Mouse (Mus musculus): ENCODE measurements around the gene Pde6c. TPM values are rescaled to one million over a fixed set of nuclear protein-coding genes. Genes with fewer than 3 reads are reported as not detected.

Gene Pde6c
- polyA plus RNA-seq, 1 experiment from 2014 or later = 0.02 TPM

GRCm38 (mm10) chr19:38125219-38125610, 7.4 kb upstream of the Pde6c start, which contains the start of gene Rbp4:
Gene Rbp4, minus strand, starts transcription at chr19:38125281.
- no peak within 1 kb of the TSS for H3K27ac ChIP-seq (replicated peaks)
- 55% methylated on average over 6 of the region's 6 CpGs for WGBS
- TF ChIP-seq CTCF (IDR thresholded peaks at IDR 0.05; ENCODE audit: low read depth) (no peak), EP300 (optimal IDR thresholded peaks at IDR 0.05) (no peak)
- ATAC-seq (ENCODE audit: low FRiP score, low TSS enrichment) (no peak), DNase-seq (ENCODE audit: low spot score) (no peak)
- no peaks in the 10 kb centered on the region for H3K36me3 ChIP-seq (ENCODE audit: control insufficient read depth, insufficient read depth, low read length)
- no peaks in the 10 kb centered on the region for H3K27me3 ChIP-seq (ENCODE audit: control insufficient read depth, insufficient read depth, low read length)
- peak within 1 kb of the TSS; percentile 86 for H3K4me2 ChIP-seq (replicated peaks; ENCODE audit: low read depth)
- H3K9ac ChIP-seq (ENCODE audit: low read length) = peak within 1 kb of the TSS; percentile 39; the same call in 1 of the 2 replicates
- H3K4me3 ChIP-seq (ENCODE audit: low read depth, low read length) = peak within 1 kb of the TSS; percentile 48
- no peaks in the 10 kb centered on the region for H3K9me3 ChIP-seq (ENCODE audit: control insufficient read depth, low read length)
- no peaks in the 10 kb centered on the region for H3K4me1 ChIP-seq (replicated peaks; ENCODE audit: control insufficient read depth, insufficient read depth)

GRCm38 (mm10) chr19:38126656-38127055, 5.9 kb upstream of the Pde6c start:
- H3K36me3 ChIP-seq (ENCODE audit: control insufficient read depth, insufficient read depth, low read length) = no peaks in the 10 kb centered on the region
- H3K4me3 ChIP-seq (ENCODE audit: low read depth, low read length) = no peak overlapping the region
- WGBS = 56% methylated on average over 8 of the region's 8 CpGs
- no peaks in the 10 kb centered on the region for H3K9me3 ChIP-seq (ENCODE audit: control insufficient read depth, low read length)
- no peak for ATAC-seq (ENCODE audit: low FRiP score, low TSS enrichment)
- H3K27me3 ChIP-seq (ENCODE audit: control insufficient read depth, insufficient read depth, low read length) = no peaks in the 10 kb centered on the region
- no peaks in the 10 kb centered on the region for H3K4me1 ChIP-seq (replicated peaks; ENCODE audit: control insufficient read depth, insufficient read depth)
- no peak for TF ChIP-seq CTCF (IDR thresholded peaks at IDR 0.05; ENCODE audit: low read depth)
- H3K4me2 ChIP-seq (replicated peaks; ENCODE audit: low read depth) = no peak overlapping the region
- no peak for DNase-seq (ENCODE audit: low spot score)
- no peak overlapping the region for H3K27ac ChIP-seq (replicated peaks)
- H3K9ac ChIP-seq (ENCODE audit: low read length) = no peak overlapping the region

- Histone ChIP-seq H3K27ac (replicated peaks) (no peak overlapping the region), H3K36me3 (ENCODE audit: control insufficient read depth, insufficient read depth, low read length) (no peaks in the 10 kb centered on the region), H3K9me3 (ENCODE audit: control insufficient read depth, low read length) (no peaks in the 10 kb centered on the region), H3K27me3 (ENCODE audit: control insufficient read depth, insufficient read depth, low read length) (no peaks in the 10 kb centered on the region), H3K4me3 (ENCODE audit: low read depth, low read length) (no peak overlapping the region), H3K9ac (ENCODE audit: low read length) (no peak overlapping the region), H3K4me1 (replicated peaks; ENCODE audit: control insufficient read depth, insufficient read depth) (no peaks in the 10 kb centered on the region), H3K4me2 (replicated peaks; ENCODE audit: low read depth) (no peak overlapping the region)
- DNase-seq (ENCODE audit: low spot score) (no peak), ATAC-seq (ENCODE audit: low FRiP score, low TSS enrichment) (peak; percentile 47; the same call in 1 of the 2 replicates)
- WGBS = 32% methylated on average over 11 of the region's 11 CpGs
- TF ChIP-seq CTCF (IDR thresholded peaks at IDR 0.05; ENCODE audit: low read depth) = no peak
- no peak for TF ChIP-seq EP300 (optimal IDR thresholded peaks at IDR 0.05)
Observed at GRCm38 (mm10) chr19:38133986-38134385, 1.4 kb downstream of the Pde6c start.

GRCm38 (mm10) chr19:38134806-38135205, 2.2 kb downstream of the Pde6c start:
- Histone ChIP-seq H3K4me2 (replicated peaks; ENCODE audit: low read depth) (no peak overlapping the region), H3K9me3 (ENCODE audit: control insufficient read depth, low read length) (no peaks in the 10 kb centered on the region), H3K4me3 (ENCODE audit: low read depth, low read length) (no peak overlapping the region), H3K36me3 (ENCODE audit: control insufficient read depth, insufficient read depth, low read length) (no peaks in the 10 kb centered on the region), H3K4me1 (replicated peaks; ENCODE audit: control insufficient read depth, insufficient read depth) (no peaks in the 10 kb centered on the region), H3K27ac (replicated peaks) (no peak overlapping the region), H3K9ac (ENCODE audit: low read length) (no peak overlapping the region), H3K27me3 (ENCODE audit: control insufficient read depth, insufficient read depth, low read length) (no peaks in the 10 kb centered on the region)
- WGBS = 79% methylated on average over 6 of the region's 6 CpGs
- DNase-seq (ENCODE audit: low spot score) = no peak
- ATAC-seq (ENCODE audit: low FRiP score, low TSS enrichment) = no peak
- no peak for TF ChIP-seq CTCF (IDR thresholded peaks at IDR 0.05; ENCODE audit: low read depth)
- no peak for TF ChIP-seq EP300 (optimal IDR thresholded peaks at IDR 0.05)

- no peak for TF ChIP-seq EP300 (optimal IDR thresholded peaks at IDR 0.05)
- 71% methylated on average over 4 of the region's 4 CpGs for WGBS
- no peaks in the 10 kb centered on the region for H3K27me3 ChIP-seq (ENCODE audit: control insufficient read depth, insufficient read depth, low read length)
- no peak overlapping the region for H3K4me2 ChIP-seq (replicated peaks; ENCODE audit: low read depth)
- no peak overlapping the region for H3K4me3 ChIP-seq (ENCODE audit: low read depth, low read length)
- no peak for DNase-seq (ENCODE audit: low spot score)
- H3K9me3 ChIP-seq (ENCODE audit: control insufficient read depth, low read length) = no peaks in the 10 kb centered on the region
- H3K27ac ChIP-seq (replicated peaks) = no peak overlapping the region
- ATAC-seq (ENCODE audit: low FRiP score, low TSS enrichment) = no peak
- no peak overlapping the region for H3K9ac ChIP-seq (ENCODE audit: low read length)
- no peaks in the 10 kb centered on the region for H3K4me1 ChIP-seq (replicated peaks; ENCODE audit: control insufficient read depth, insufficient read depth)
- H3K36me3 ChIP-seq (ENCODE audit: control insufficient read depth, insufficient read depth, low read length) = no peaks in the 10 kb centered on the region
Observed at GRCm38 (mm10) chr19:38143540-38144271, 11.1 kb downstream of the Pde6c start.

- Histone ChIP-seq H3K27ac (replicated peaks) (no peak overlapping the region), H3K4me2 (replicated peaks; ENCODE audit: low read depth) (no peak overlapping the region), H3K36me3 (ENCODE audit: control insufficient read depth, insufficient read depth, low read length) (no peaks in the 10 kb centered on the region), H3K4me3 (ENCODE audit: low read depth, low read length) (no peak overlapping the region), H3K9ac (ENCODE audit: low read length) (no peak overlapping the region), H3K9me3 (ENCODE audit: control insufficient read depth, low read length) (no peaks in the 10 kb centered on the region), H3K27me3 (ENCODE audit: control insufficient read depth, insufficient read depth, low read length) (no peaks in the 10 kb centered on the region), H3K4me1 (replicated peaks; ENCODE audit: control insufficient read depth, insufficient read depth) (no peaks in the 10 kb centered on the region)
- no peak for ATAC-seq (ENCODE audit: low FRiP score, low TSS enrichment)
- 96% methylated on average over 1 of the region's 1 CpGs for WGBS
- TF ChIP-seq EP300 (optimal IDR thresholded peaks at IDR 0.05) (no peak), CTCF (IDR thresholded peaks at IDR 0.05; ENCODE audit: low read depth) (peak; percentile 16; the same call in 1 of the 2 replicates)
- no peak for DNase-seq (ENCODE audit: low spot score)
Observed at GRCm38 (mm10) chr19:38156243-38156642, 23.7 kb downstream of the Pde6c start.
